Mouse (Mus musculus): ENCODE measurements at regions not wholly inside any gene's neighbourhood (a gene's known extent, or its start where the extent isn't known, plus 50 kb on each side); places are given as distances from the start of the nearest gene placed in this dataset.

DNA sequence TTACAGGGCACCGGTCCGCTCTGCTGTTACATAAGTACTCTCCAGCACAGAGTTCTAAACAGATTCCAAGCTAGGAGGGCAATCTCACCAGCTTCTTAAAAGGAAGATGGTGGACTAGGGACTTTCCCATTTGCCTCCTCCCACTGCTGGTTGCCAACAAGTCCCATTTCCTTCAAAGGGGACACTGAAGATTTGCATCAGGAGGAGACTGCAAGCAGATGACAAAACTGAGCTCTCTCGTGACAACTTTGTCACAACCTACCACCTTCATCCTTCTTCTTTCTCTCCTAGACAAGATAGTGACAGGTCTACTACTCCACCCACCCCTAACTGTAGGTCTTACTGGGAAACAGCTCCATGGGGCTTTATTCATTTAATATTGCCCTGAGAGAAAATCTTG is 85.8 kb upstream of the Pld5 start:
- no peak overlapping the region for H3K9ac ChIP-seq
- WGBS: 78% methylated on average over 3 of the region's 3 CpGs
- no peak overlapping the region for H3K4me3 ChIP-seq
- ATAC-seq (replicated peaks; ENCODE audit: insufficient number of reproducible peaks, insufficient read depth, low FRiP score, low read depth): no peak
- H3K36me3 ChIP-seq: no peaks in the 10 kb centered on the region
- H3K4me2 ChIP-seq: no peak overlapping the region
- H3K27me3 ChIP-seq: no peaks in the 10 kb centered on the region
- no peak overlapping the region for H3K27ac ChIP-seq
- no peaks in the 10 kb centered on the region for H3K4me1 ChIP-seq (replicated peaks)
- no peaks in the 10 kb centered on the region for H3K9me3 ChIP-seq (replicated peaks)

- no peak overlapping the region for H3K9ac ChIP-seq
- H3K4me3 ChIP-seq: no peak overlapping the region
- no peak overlapping the region for H3K27ac ChIP-seq
- 82% methylated on average over 12 of the region's 12 CpGs for WGBS
- no peak overlapping the region for H3K4me2 ChIP-seq
- no peak for ATAC-seq (replicated peaks; ENCODE audit: insufficient number of reproducible peaks, insufficient read depth, low FRiP score, low read depth)
- H3K9me3 ChIP-seq (replicated peaks): no peaks in the 10 kb centered on the region
- H3K36me3 ChIP-seq: no peaks in the 10 kb centered on the region
- no peaks in the 10 kb centered on the region for H3K4me1 ChIP-seq (replicated peaks)
- H3K27me3 ChIP-seq: no peaks in the 10 kb centered on the region
Measured at GRCm38 (mm10) chr1:176359992-176360724, 85.0 kb upstream of the Pld5 start.

- Histone ChIP-seq H3K36me3 (no peaks in the 10 kb centered on the region), H3K4me2 (no peak overlapping the region), H3K9me3 (replicated peaks) (no peaks in the 10 kb centered on the region), H3K9ac (no peak overlapping the region), H3K4me3 (no peak overlapping the region), H3K4me1 (replicated peaks) (no peaks in the 10 kb centered on the region), H3K27ac (no peak overlapping the region), H3K27me3 (no peaks in the 10 kb centered on the region)
- WGBS: 64% methylated on average over 12 of the region's 12 CpGs
- ATAC-seq (replicated peaks; ENCODE audit: insufficient number of reproducible peaks, insufficient read depth, low FRiP score, low read depth): no peak
Measured at GRCm38 (mm10) chr1:176355342-176355741, 80.2 kb upstream of the Pld5 start.

GRCm38 (mm10) chr1:176354898-176355297 is 79.8 kb upstream of the Pld5 start:
- H3K9ac ChIP-seq: no peak overlapping the region
- ATAC-seq (replicated peaks; ENCODE audit: insufficient number of reproducible peaks, insufficient read depth, low FRiP score, low read depth): no peak
- H3K36me3 ChIP-seq: no peaks in the 10 kb centered on the region
- no peak overlapping the region for H3K4me3 ChIP-seq
- no peaks in the 10 kb centered on the region for H3K4me1 ChIP-seq (replicated peaks)
- H3K9me3 ChIP-seq (replicated peaks): no peaks in the 10 kb centered on the region
- H3K27me3 ChIP-seq: no peaks in the 10 kb centered on the region
- 54% methylated on average over 1 of the region's 1 CpGs for WGBS
- H3K27ac ChIP-seq: no peak overlapping the region
- no peak overlapping the region for H3K4me2 ChIP-seq

DNA sequence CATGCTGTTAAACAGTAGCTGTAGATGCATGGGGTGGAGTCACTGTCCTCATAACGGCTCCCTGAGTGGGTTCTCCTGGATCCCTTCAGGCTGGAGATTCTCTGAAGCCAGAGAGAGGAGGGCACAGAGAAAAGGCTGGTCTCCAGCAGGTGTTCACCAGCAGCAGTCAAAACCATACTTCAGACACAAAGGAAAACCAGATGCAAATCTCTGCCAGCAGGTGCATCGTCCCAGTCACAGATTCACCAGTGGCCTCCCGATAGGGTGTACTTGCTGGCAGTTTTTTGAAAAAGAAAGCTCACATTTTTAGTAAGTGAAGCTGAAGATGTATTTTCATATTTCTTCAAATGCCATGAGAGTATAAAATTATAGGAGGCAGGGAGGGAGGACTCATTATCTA is 77.6 kb upstream of the Pld5 start:
- no peak overlapping the region for H3K4me3 ChIP-seq
- H3K27me3 ChIP-seq: no peaks in the 10 kb centered on the region
- H3K9ac ChIP-seq: no peak overlapping the region
- no peak for ATAC-seq (replicated peaks; ENCODE audit: insufficient number of reproducible peaks, insufficient read depth, low FRiP score, low read depth)
- 65% methylated on average over 3 of the region's 3 CpGs for WGBS
- no peaks in the 10 kb centered on the region for H3K36me3 ChIP-seq
- no peaks in the 10 kb centered on the region for H3K4me1 ChIP-seq (replicated peaks)
- H3K27ac ChIP-seq: no peak overlapping the region
- no peaks in the 10 kb centered on the region for H3K9me3 ChIP-seq (replicated peaks)
- H3K4me2 ChIP-seq: no peak overlapping the region

DNA sequence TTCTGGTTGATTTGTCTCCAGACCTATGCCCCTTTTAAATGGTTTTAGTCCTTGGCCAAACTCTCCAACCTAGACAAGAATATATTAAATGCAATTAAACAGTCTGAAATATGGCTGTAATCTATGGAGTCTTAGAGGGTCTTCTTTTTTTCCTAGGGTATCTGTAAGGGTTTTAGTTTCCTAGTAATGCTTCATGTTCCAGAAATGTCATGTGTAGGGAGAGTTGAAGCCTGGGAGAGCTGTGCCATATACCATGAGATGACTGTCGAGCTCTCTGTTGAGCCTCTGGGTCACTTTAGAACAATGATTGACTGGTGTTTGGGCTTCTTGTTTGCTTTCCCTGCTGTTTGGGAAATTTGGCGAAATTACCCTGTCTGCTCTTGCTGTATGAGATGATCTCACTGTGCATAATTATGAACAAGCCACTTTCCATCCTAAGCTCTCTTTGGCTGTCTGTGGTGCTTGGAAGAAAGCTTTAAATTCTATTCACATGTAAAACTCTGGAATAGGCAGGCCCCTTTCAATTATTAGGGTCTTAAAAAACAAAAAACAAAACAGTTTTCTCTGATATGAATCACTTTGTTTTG is 74.9 kb upstream of the Pld5 start:
- Histone ChIP-seq H3K4me3 (no peak overlapping the region), H3K27me3 (no peaks in the 10 kb centered on the region), H3K36me3 (no peaks in the 10 kb centered on the region), H3K4me2 (no peak overlapping the region), H3K4me1 (replicated peaks) (no peaks in the 10 kb centered on the region), H3K27ac (no peak overlapping the region), H3K9me3 (replicated peaks) (no peaks in the 10 kb centered on the region), H3K9ac (no peak overlapping the region)
- no peak for ATAC-seq (replicated peaks; ENCODE audit: insufficient number of reproducible peaks, insufficient read depth, low FRiP score, low read depth)
- WGBS: 49% methylated on average over 2 of the region's 2 CpGs

DNA sequence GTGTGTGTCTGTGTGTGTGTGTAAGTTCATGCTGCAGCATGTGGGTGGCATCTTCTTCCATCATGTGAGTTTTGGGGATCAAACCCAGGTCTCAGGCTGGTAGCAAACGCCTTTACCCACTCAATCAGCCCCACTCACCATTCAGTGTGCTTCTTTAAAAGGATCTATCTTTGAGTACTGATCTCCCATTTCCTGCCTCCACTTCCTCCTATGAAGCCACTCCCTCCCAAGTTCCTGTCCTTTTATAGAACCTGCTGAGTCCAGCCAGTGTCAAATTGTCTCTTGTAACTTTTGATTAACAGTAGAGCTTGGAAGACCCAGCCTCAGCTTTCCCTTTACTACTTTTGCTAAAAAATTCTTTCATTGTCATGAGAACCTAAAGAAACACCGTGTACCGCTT is 73.0 kb upstream of the Pld5 start:
- WGBS: 66% methylated on average over 3 of the region's 3 CpGs
- H3K9ac ChIP-seq: no peak overlapping the region
- H3K36me3 ChIP-seq: no peaks in the 10 kb centered on the region
- H3K4me3 ChIP-seq: no peak overlapping the region
- H3K9me3 ChIP-seq (replicated peaks): no peaks in the 10 kb centered on the region
- H3K4me1 ChIP-seq (replicated peaks): no peaks in the 10 kb centered on the region
- H3K27ac ChIP-seq: no peak overlapping the region
- H3K27me3 ChIP-seq: no peaks in the 10 kb centered on the region
- no peak for ATAC-seq (replicated peaks; ENCODE audit: insufficient number of reproducible peaks, insufficient read depth, low FRiP score, low read depth)
- H3K4me2 ChIP-seq: no peak overlapping the region

DNA sequence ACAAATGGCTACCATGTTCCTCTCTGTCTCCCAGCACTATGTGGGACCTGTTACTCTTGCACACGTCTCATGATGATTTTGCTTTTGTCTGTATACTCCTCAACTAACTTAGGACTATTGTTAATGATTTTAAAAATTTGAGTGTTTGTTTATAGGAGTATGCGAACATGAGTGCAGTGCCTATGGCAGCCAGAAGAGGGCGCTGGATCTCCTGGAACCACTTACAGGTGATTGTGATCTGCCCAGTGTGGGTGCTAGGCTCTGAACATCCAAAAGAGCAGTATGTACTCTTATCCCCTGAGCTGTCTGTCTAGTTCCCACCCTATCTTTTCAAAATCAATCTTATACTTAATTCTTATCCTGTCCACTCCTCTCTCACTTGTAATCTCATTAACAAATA is 56.2 kb upstream of the Pld5 start:
- H3K9me3 ChIP-seq (replicated peaks): no peaks in the 10 kb centered on the region
- H3K4me3 ChIP-seq: no peak overlapping the region
- H3K4me1 ChIP-seq (replicated peaks): no peaks in the 10 kb centered on the region
- WGBS: 58% methylated on average over 3 of the region's 3 CpGs
- no peak for ATAC-seq (replicated peaks; ENCODE audit: insufficient number of reproducible peaks, insufficient read depth, low FRiP score, low read depth)
- H3K9ac ChIP-seq: no peak overlapping the region
- H3K27me3 ChIP-seq: no peaks in the 10 kb centered on the region
- no peak overlapping the region for H3K4me2 ChIP-seq
- no peak overlapping the region for H3K27ac ChIP-seq
- no peaks in the 10 kb centered on the region for H3K36me3 ChIP-seq

Data from heart, embryonic 15.5 days (tissue).